Mouse (Mus musculus): ENCODE measurements around the gene Prdx3.
"Not testable (repeated sequence)": the region's sequence is repeated elsewhere in the genome, so short reads cannot be mapped to it uniquely, and the experiment has no call there.

Gene Prdx3

GRCm38 (mm10) chr19:60866169-60866568 lies 8.2 kb downstream of the Prdx3 start:
- DNase-seq (ENCODE audit: low read depth, low spot score) = not testable (repeated sequence)

GRCm38 (mm10) chr19:60860868-60861700 lies 13.3 kb downstream of the Prdx3 start, which contains the start of gene Sfxn4:
Sfxn4 (minus strand) TSS chr19:60861479.
- DNase-seq (ENCODE audit: low read depth, low spot score) = peak; percentile 94

- DNase-seq (ENCODE audit: low read depth, low spot score) = no peak
Measured at GRCm38 (mm10) chr19:60845731-60846130, 28.6 kb downstream of the Prdx3 start.

GRCm38 (mm10) chr19:60843324-60843723 lies 31.0 kb downstream of the Prdx3 start:
- DNase-seq (ENCODE audit: low read depth, low spot score) = no peak

GRCm38 (mm10) chr19:60837747-60838146 lies 36.6 kb downstream of the Prdx3 start:
- no peak for DNase-seq (ENCODE audit: low read depth, low spot score)

GRCm38 (mm10) chr19:60818677-60819076 lies 55.7 kb downstream of the Prdx3 start:
- no peak for DNase-seq (ENCODE audit: low read depth, low spot score)

Data from A20 (cell line).